Mouse (Mus musculus) limb, embryonic 13.5 days (tissue): Measurements from ENCODE around the gene Cdc20b. TPM values are rescaled to one million over a fixed set of nuclear protein-coding genes. Genes with fewer than 3 reads are reported as not detected.

ENCODE experiments used
- ATAC-seq: fragments of 200-750 bp; cut with Nextera tagmentation; 2 replicates; pipeline ENCODE4 v1.8.0; 2017; ENCODE audit warnings: low read depth, moderate number of reproducible peaks, moderate TSS enrichment; ENCODE audit not compliant: low FRiP score
- H3K27ac ChIP-seq: fragments of 300-500 bp; sonication (generic); 2 replicates; pipeline ENCODE4 v1.5.1; 2015; ENCODE audit warnings: inconsistent platforms, mild to moderate bottlenecking, moderate library complexity
- H3K27me3 ChIP-seq: fragments of 300-500 bp; sonication (generic); 2 replicates; pipeline ENCODE4 v1.6.1; 2015; ENCODE audit warnings: mild to moderate bottlenecking, inconsistent platforms
- H3K36me3 ChIP-seq: fragments of 300-500 bp; sonication (generic); 2 replicates; pipeline ENCODE4 v1.6.1; 2015; ENCODE audit warnings: inconsistent platforms, mild to moderate bottlenecking, moderate library complexity
- H3K4me1 ChIP-seq: fragments of 300-500 bp; sonication (generic); 2 replicates; pipeline ENCODE4 v1.6.1; 2015; ENCODE audit warnings: inconsistent platforms
- H3K4me2 ChIP-seq: fragments of 300-500 bp; sonication (generic); replicated peaks from 2 replicates; pipeline ENCODE4 v1.6.1; 2015; ENCODE audit warnings: inconsistent platforms, mild to moderate bottlenecking, moderate library complexity
- H3K4me3 ChIP-seq: fragments of 300-500 bp; sonication (generic); 2 replicates; pipeline ENCODE4 v1.5.1; 2015; ENCODE audit warnings: moderate library complexity, mild to moderate bottlenecking, inconsistent platforms
- H3K9ac ChIP-seq: fragments of 300-500 bp; sonication (generic); 2 replicates; pipeline ENCODE4 v1.6.1; 2015; ENCODE audit warnings: mild to moderate bottlenecking, inconsistent platforms
- H3K9me3 ChIP-seq: fragments of 300-500 bp; sonication (generic); 2 replicates; pipeline ENCODE4 v1.6.1; 2016; ENCODE audit warnings: inconsistent platforms
- WGBS: fragments of 180-500 bp; shearing (Covaris S2); methylation state at CpG from one replicate; pipeline ENCODE4 v1.1.7; 2015; 5-methylcytosine and 5-hydroxymethylcytosine counted together
- microRNA counts: library from miRNA; unstranded; fragments of <30 nt; microRNA quantifications from one replicate; lab custom pipeline; 2016
- microRNA-seq: library from miRNA; unstranded; fragments of <30 nt; microRNA quantifications from one replicate; pipeline ENCODE4, GENCODE M21; 2016
- polyA plus RNA-seq: library from polyadenylated mRNA; unstranded; fragments of >200 nt; fragmentation: Nextera tagmentation; extraction: Ambion mirVana; gene quantifications from 2 replicates; pipeline ENCODE4 v1.2.1, GENCODE M21; 2015

Gene Cdc20b
- polyA plus RNA-seq, 1 experiment from 2014 or later = not detected

DNA sequence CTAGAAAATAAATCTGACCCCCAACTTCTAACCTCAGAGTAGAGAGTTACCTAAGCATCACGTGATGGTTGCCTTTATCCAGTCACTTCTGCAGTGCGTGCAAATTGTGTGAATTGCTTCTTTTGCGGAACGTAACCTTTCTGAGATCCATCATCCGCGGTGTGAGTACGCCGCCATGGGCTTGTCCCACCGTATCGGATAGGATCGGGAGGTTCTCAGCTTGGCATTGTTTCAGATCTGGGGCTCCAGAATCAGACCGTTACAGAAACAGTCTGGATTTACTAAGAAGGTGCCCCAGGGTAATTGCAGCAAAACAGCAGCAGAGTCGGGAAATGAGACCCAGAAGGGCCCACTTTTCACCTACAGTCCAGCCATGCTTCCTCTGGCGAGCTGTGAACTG lies 86.4 kb downstream of the Cdc20b start:
- ATAC-seq = no peak

DNA sequence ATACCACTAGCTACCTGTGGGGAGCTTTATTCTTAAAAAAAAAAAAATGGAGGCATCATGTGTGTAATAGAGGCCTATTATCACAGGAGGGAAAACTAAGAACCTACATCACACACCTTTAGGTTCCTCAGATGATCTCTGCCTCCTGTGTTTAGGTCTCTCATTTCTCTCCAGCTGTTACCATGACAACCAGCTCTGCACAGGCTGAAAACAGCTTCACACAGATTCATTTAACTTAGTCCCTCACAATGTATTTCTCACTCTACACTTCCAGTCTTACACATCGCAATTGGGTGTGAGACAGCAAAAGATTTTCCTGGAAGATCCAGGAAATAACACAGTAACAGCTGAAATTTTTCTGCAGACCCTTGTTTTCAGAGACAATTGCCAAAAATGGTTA lies 95.1 kb downstream of the Cdc20b start:
- Histone ChIP-seq H3K36me3 (no peaks in the 10 kb centered on the region), H3K4me1 (no peaks in the 10 kb centered on the region), H3K9ac (no peak overlapping the region), H3K4me3 (no peak overlapping the region), H3K4me2 (no peak overlapping the region), H3K27ac (no peak overlapping the region), H3K27me3 (no peaks in the 10 kb centered on the region), H3K9me3 (no peaks in the 10 kb centered on the region)
- WGBS = 88% methylated on average over 1 of the region's 1 CpGs
- no peak for ATAC-seq

More for the DNA sequence above, 86.4 kb downstream of the Cdc20b start:
- Histone ChIP-seq H3K4me2 (no peak overlapping the region), H3K4me3 (no peak overlapping the region), H3K9me3 (no peaks in the 10 kb centered on the region), H3K27ac (no peak overlapping the region), H3K27me3 (no peaks in the 10 kb centered on the region), H3K36me3 (no peaks in the 10 kb centered on the region), H3K4me1 (no peaks in the 10 kb centered on the region), H3K9ac (no peak overlapping the region)
- 84% methylated on average over 14 of the region's 14 CpGs for WGBS

DNA sequence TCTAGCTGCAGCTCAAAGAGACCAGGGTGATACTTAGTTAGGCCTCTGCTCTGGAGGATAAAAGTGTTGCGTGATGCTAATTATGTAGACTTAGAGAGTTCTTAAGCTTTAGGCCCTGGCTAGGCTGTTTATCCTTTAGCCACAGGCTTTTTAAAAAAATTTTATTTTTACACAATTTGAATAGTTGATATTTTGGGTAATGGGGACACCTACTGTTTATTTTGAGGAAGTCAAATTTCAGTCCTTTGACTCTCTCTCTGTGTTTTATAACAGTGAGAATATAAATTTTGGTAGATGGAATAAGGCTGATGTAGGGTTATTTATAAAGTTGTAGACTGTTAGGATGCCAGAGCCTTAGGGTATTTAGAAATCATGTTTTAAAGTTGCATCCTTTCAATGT lies 104.7 kb downstream of the Cdc20b start:
- Histone ChIP-seq H3K36me3 (no peaks in the 10 kb centered on the region), H3K9ac (no peak overlapping the region), H3K27me3 (no peaks in the 10 kb centered on the region), H3K27ac (no peak overlapping the region), H3K4me2 (no peak overlapping the region), H3K4me3 (no peak overlapping the region), H3K9me3 (no peaks in the 10 kb centered on the region), H3K4me1 (no peaks in the 10 kb centered on the region)
- ATAC-seq = no peak
- 82% methylated on average over 1 of the region's 1 CpGs for WGBS

MicroRNAs encoded within 50 kb of the gene (microRNA counts, 519-probe panel; counts per million panel counts)
- 1,461 counts per million, percentile 15 among the panel's probes with 10 or more counts for microRNA mmu-miR-449a (lab: Ali Mortazavi, UCI)
- not detected for microRNA mmu-miR-449b (lab: Ali Mortazavi, UCI)
- microRNA mmu-miR-449c (lab: Ali Mortazavi, UCI) = not detected

Small RNA genes within 50 kb of the gene (microRNA-seq; reads per million reads assigned to microRNA genes)
- gene Mir449a (61.5 reads per million, percentile 46 among the genes with 10 or more reads in this experiment), gene Mir449b (not detected), gene Mir449c (not detected)

Other genes with a start within 250 kb of the Cdc20b start
- gene Plpp1, start 234.3 kb upstream of the Cdc20b start, polyA plus RNA-seq = 53.8 and 55.0 TPM in 2 replicates
- gene Mtrex, start 107.7 kb upstream of the Cdc20b start, polyA plus RNA-seq = 71.6 and 77.8 TPM in 2 replicates
- 31.3 and 34.5 TPM in 2 replicates for gene Dhx29, start 107.7 kb upstream of the Cdc20b start, polyA plus RNA-seq
- 0.23 and 0.29 TPM in 2 replicates for gene Ccno, start 47.3 kb upstream of the Cdc20b start, polyA plus RNA-seq
- gene Mcidas, start 41.3 kb upstream of the Cdc20b start, polyA plus RNA-seq = not detected in 2 replicates
- gene Gpx8, start 11.3 kb downstream of the Cdc20b start, polyA plus RNA-seq = 201 and 206 TPM in 2 replicates
- not detected in 2 replicates for gene Gzma, start 65.9 kb downstream of the Cdc20b start, polyA plus RNA-seq
- 3.0 TPM in 2 replicates for gene Esm1, start 174.5 kb downstream of the Cdc20b start, polyA plus RNA-seq
- not detected in 2 replicates for gene Gzmk, start 190.8 kb downstream of the Cdc20b start, polyA plus RNA-seq